ENCODE assay signal across 9 mouse cellular contexts in genomic region chr12:86949501-86949900, GRCm38 (mm10). TPM values are rescaled to one million over a fixed set of nuclear protein-coding genes. Genes with fewer than 3 reads are reported as not detected.
DNase-seq lines count a peak whose midpoint lies in the region; ATAC-seq and TF ChIP-seq lines count a peak whose summit lies in the region.
"Had no signal": no experiment of that assay in that cellular context is flagged by ENCODE, and none has a peak within 500 bp of the region (broad histone marks: within the 10 kb centered on the region; RNA-seq: fewer than 3 reads in every experiment).

No protein-coding gene starts in this region.

- no peak for TF ChIP-seq CTCF in cerebellum, adult 2 months (IDR thresholded peaks at IDR 0.05; ENCODE audit: borderline replicate concordance, insufficient read depth, low read depth, low read length)
- TF ChIP-seq CTCF in lung, embryonic 14.5 days (IDR thresholded peaks at IDR 0.05; ENCODE audit: low read depth), result no peak
- no peak for TF ChIP-seq CTCF in heart, postnatal 0 days (IDR thresholded peaks at IDR 0.05; ENCODE audit: low read depth)
- no peak for TF ChIP-seq CTCF in thymus, adult 2 months (IDR thresholded peaks at IDR 0.05; ENCODE audit: borderline replicate concordance, control insufficient read depth, extremely low read depth, insufficient read depth, low read length, poor library complexity)

- TF ChIP-seq EP300 in heart, postnatal 0 days (IDR thresholded peaks at IDR 0.05; ENCODE audit: low read depth), result no peak

- H3K27ac ChIP-seq in cerebellum, adult 2 months (ENCODE audit: insufficient read depth, low read length), result peak overlapping the region; percentile 88
- no peak overlapping the region; the same call in 1 of the 2 replicates for H3K27ac ChIP-seq in lung, embryonic 14.5 days (ENCODE audit: low read depth)
- H3K27ac ChIP-seq in heart, postnatal 0 days (ENCODE audit: low read depth), result peak overlapping the region; percentile 100
- peak overlapping the region; percentile 80 for H3K27ac ChIP-seq in thymus, adult 2 months (ENCODE audit: control insufficient read depth, insufficient read depth, low read length)
- H3K27ac ChIP-seq: kidney, postnatal 0 days had no signal

- peak overlapping the region; percentile 3; the same call in 1 of the 2 replicates for H3K4me2 ChIP-seq in lung, embryonic 14.5 days
- peak overlapping the region; percentile 26 for H3K4me2 ChIP-seq in heart, postnatal 0 days (ENCODE audit: low read depth, low read length)

- 11% methylated on average over 9 of the region's 9 CpGs for WGBS in cerebellum, adult 2 months
- WGBS in lung, embryonic 14.5 days, result 56% methylated on average over 9 of the region's 9 CpGs
- WGBS in heart, postnatal 0 days, result 73% methylated on average over 9 of the region's 9 CpGs
- 3% methylated on average over 9 of the region's 9 CpGs for WGBS in thymus, adult 2 months

- H3K9me3 ChIP-seq in lung, embryonic 14.5 days (ENCODE audit: low read depth, low read length), result no peaks in the 10 kb centered on the region
- H3K9me3 ChIP-seq in heart, postnatal 0 days (replicated peaks; ENCODE audit: control insufficient read depth, low read length), result no peaks in the 10 kb centered on the region

- no peaks in the 10 kb centered on the region for H3K27me3 ChIP-seq in cerebellum, adult 2 months (ENCODE audit: control insufficient read depth, insufficient read depth, low read length)
- no peaks in the 10 kb centered on the region for H3K27me3 ChIP-seq in lung, embryonic 14.5 days (ENCODE audit: insufficient read depth, low read length)
- no peaks in the 10 kb centered on the region for H3K27me3 ChIP-seq in heart, postnatal 0 days (ENCODE audit: control insufficient read depth, insufficient read depth, low read length)
- no peaks in the 10 kb centered on the region for H3K27me3 ChIP-seq in thymus, adult 2 months (ENCODE audit: control insufficient read depth, insufficient read depth, low read length)

- peaks cover 13% of the 10 kb centered on the region; the same call in 1 of the 2 replicates for H3K36me3 ChIP-seq in lung, embryonic 14.5 days (ENCODE audit: insufficient read depth)
- peaks cover 13% of the 10 kb centered on the region for H3K36me3 ChIP-seq in heart, postnatal 0 days (replicated peaks; ENCODE audit: control insufficient read depth, insufficient read depth, low read length)
- H3K36me3 ChIP-seq in thymus, adult 2 months (ENCODE audit: control insufficient read depth, insufficient read depth, low read length), result peaks cover 13% of the 10 kb centered on the region

- H3K4me3 ChIP-seq in cerebellum, adult 2 months (replicated peaks; ENCODE audit: insufficient read depth, low read depth, low read length), result peak overlapping the region; percentile 51
- no peak overlapping the region for H3K4me3 ChIP-seq in lung, embryonic 14.5 days (ENCODE audit: low read depth, low read length)
- H3K4me3 ChIP-seq in heart, postnatal 0 days (ENCODE audit: low read depth, low read length), result no peak overlapping the region
- 0 out of 2 replicates have a peak overlapping the region, but pooled peaks have one; percentile 1 for H3K4me3 ChIP-seq in thymus, adult 2 months (ENCODE audit: control insufficient read depth, insufficient read depth, low read length)

- DNase-seq in cerebellum, adult 2 months, result peak; percentile 42 to 56
- DNase-seq in lung, embryonic 14.5 days, result no peak
- no peak for DNase-seq in lung, postnatal 36 days
- no peak for DNase-seq in heart, postnatal 0 days (ENCODE audit: low spot score)
- DNase-seq in thymus, adult 2 months, result peak; percentile 50
- DNase-seq in adipocyte (ENCODE audit: low spot score), result no peak
- no peak for DNase-seq in layer of hippocampus, adult 9-10 months (ENCODE audit: low spot score)

- peaks cover 21% of the 10 kb centered on the region; the same call in 1 of the 2 replicates for H3K4me1 ChIP-seq in cerebellum, adult 2 months (ENCODE audit: control insufficient read depth, insufficient read depth, low read length)
- H3K4me1 ChIP-seq in lung, embryonic 14.5 days (ENCODE audit: insufficient read depth), result peaks cover 15% of the 10 kb centered on the region
- H3K4me1 ChIP-seq in heart, postnatal 0 days (ENCODE audit: control insufficient read depth, insufficient read depth), result peaks cover 29% of the 10 kb centered on the region
- H3K4me1 ChIP-seq in thymus, adult 2 months (replicated peaks; ENCODE audit: control insufficient read depth, insufficient read depth, low read length), result peaks cover 23% of the 10 kb centered on the region

- H3K9ac ChIP-seq in lung, embryonic 14.5 days, result no peak overlapping the region; the same call in 1 of the 2 replicates
- H3K9ac ChIP-seq in heart, postnatal 0 days (replicated peaks; ENCODE audit: low read depth, low read length), result no peak overlapping the region

- no peak for ATAC-seq in cerebellum, adult (ENCODE audit: insufficient number of reproducible peaks, low FRiP score, low TSS enrichment)
- no peak for ATAC-seq in lung, embryonic 14.5 days (ENCODE audit: insufficient read depth)
- ATAC-seq in heart, postnatal 0 days (ENCODE audit: insufficient read depth, low read depth), result no peak

- TF ChIP-seq POLR2A in cerebellum, adult 2 months (IDR thresholded peaks at IDR 0.05; ENCODE audit: borderline replicate concordance, insufficient read depth, low read length), result no peak
- no peak for TF ChIP-seq POLR2A in thymus, adult 2 months (IDR thresholded peaks at IDR 0.05; ENCODE audit: control insufficient read depth, extremely low read depth, insufficient read depth, low read length, poor library complexity)

RNA-seq across cellular contexts. Expression of gene Cipc, which starts 2.7 kb away (rescaled TPM):
- 122 and 127 TPM in 2 replicates for polyA plus RNA-seq in cerebellum, adult 2 months (2012; rRNA removed)
- polyA plus RNA-seq in lung, embryonic 14.5 days (2014; fragmentation: Nextera tagmentation; extraction: Ambion mirVana), result 22.4 and 24.3 TPM in 2 replicates
- total RNA-seq in heart, postnatal 0 days (2014; rRNA removed; ENCODE audit: low replicate concordance), result 26.2 and 41.6 TPM in 2 replicates
- 18.7 and 20.9 TPM in 2 replicates for polyA plus RNA-seq in heart, postnatal 0 days (2015; fragmentation: Nextera tagmentation; extraction: Ambion mirVana)
- 43.8 and 56.5 TPM in 2 replicates for polyA plus RNA-seq in thymus, adult 2 months (2012; rRNA removed)

RNA-seq across cellular contexts. Expression of gene Zdhhc22, which starts 40.7 kb away (rescaled TPM):
- 28.1 and 29.3 TPM in 2 replicates for polyA plus RNA-seq in cerebellum, adult 2 months (2012; rRNA removed)
- polyA plus RNA-seq in lung, embryonic 14.5 days (2014; fragmentation: Nextera tagmentation; extraction: Ambion mirVana), result 0.05 TPM in 1 of 2 replicates, not detected in the other
- not detected in 2 replicates for total RNA-seq in heart, postnatal 0 days (2014; rRNA removed; ENCODE audit: low replicate concordance)
- polyA plus RNA-seq in heart, postnatal 0 days (2015; fragmentation: Nextera tagmentation; extraction: Ambion mirVana), result 0.05 TPM in 1 of 2 replicates, not detected in the other
- 0.86 and 1.6 TPM in 2 replicates for polyA plus RNA-seq in thymus, adult 2 months (2012; rRNA removed)

Comparison
In these comparisons a context has a peak if more than half of its experiments do, and no peak if none do; other contexts are left out.
1. DNase-seq: peak in cerebellum, adult 2 months (2 of 2) and thymus, adult 2 months (single experiment); none in lung, embryonic 14.5 days (single experiment), lung, postnatal 36 days (single experiment), heart, postnatal 0 days (single experiment), adipocyte (single experiment) and layer of hippocampus, adult 9-10 months (single experiment).
2. H3K4me3 ChIP-seq: peak in cerebellum, adult 2 months (single experiment) and thymus, adult 2 months (single experiment); none in lung, embryonic 14.5 days (single experiment) and heart, postnatal 0 days (single experiment).
3. RNA of gene Zdhhc22, which starts 40.7 kb away (polyA plus RNA-seq): 28.1 to 29.3 TPM in cerebellum, adult 2 months; 0.86 to 1.6 TPM in thymus, adult 2 months, 0.05 TPM in lung, embryonic 14.5 days and 0.05 TPM in heart, postnatal 0 days; every median in the first group is over 10 times any median in the second.